Mouse (Mus musculus) forebrain, embryonic 12.5 days (tissue): ENCODE results near the gene Ndufaf2. TPM values are rescaled to one million over a fixed set of nuclear protein-coding genes. Genes with fewer than 3 reads are reported as not detected.

Experiments
- polyA plus RNA-seq: library from polyadenylated mRNA; unstranded; fragments of >200 nt; fragmentation: Nextera tagmentation; extraction: Ambion mirVana; gene quantifications from 2 replicates; pipeline ENCODE4 v1.2.1, GENCODE M21; 2016

Ndufaf2 gene
- polyA plus RNA-seq, 1 experiment from 2014 or later = 99.3 TPM

Other genes starting within 250 kb of the Ndufaf2 start
- gene Smim15, start 114.2 kb downstream of the Ndufaf2 start, polyA plus RNA-seq = 52.3 and 54.4 TPM in 2 replicates
- gene Ercc8, start 108 bp upstream of the Ndufaf2 start, polyA plus RNA-seq = 23.0 and 24.0 TPM in 2 replicates
- 0.57 and 1.3 TPM in 2 replicates for gene Elovl7, start 55.8 kb upstream of the Ndufaf2 start, polyA plus RNA-seq
- gene Depdc1b, start 157.7 kb upstream of the Ndufaf2 start, polyA plus RNA-seq = 18.2 and 22.6 TPM in 2 replicates